Mouse (Mus musculus) lung, embryonic 14.5 days (tissue): ENCODE measurements around the gene Kcnh4. TPM values are rescaled to one million over a fixed set of nuclear protein-coding genes. Genes with fewer than 3 reads are reported as not detected.
A peak's percentile ranks its signal among the peaks of the same experiment; 100 is the strongest.

Source experiments
- ATAC-seq: fragments of 200-750 bp; cut with Nextera tagmentation; 2 replicates; pipeline ENCODE4 v1.8.0; 2017; ENCODE audit warnings: mild to moderate bottlenecking, moderate TSS enrichment, moderate library complexity; ENCODE audit not compliant: insufficient read depth
- DNase-seq: peaks from one replicate; pipeline ENCODE4 v3.0.0-alpha.2; 2015
- H3K27ac ChIP-seq: fragments of 300-500 bp; sonication (generic); 2 replicates; pipeline ENCODE4 v1.5.1; 2014; ENCODE audit warnings: low read depth, mild to moderate bottlenecking, moderate library complexity
- H3K27me3 ChIP-seq: fragments of 300-500 bp; sonication (generic); 2 replicates; pipeline ENCODE4 v1.6.1; 2014; ENCODE audit warnings: low read length, control low read depth; ENCODE audit not compliant: insufficient read depth
- H3K36me3 ChIP-seq: fragments of 300-500 bp; sonication (generic); 2 replicates; pipeline ENCODE4 v1.6.1; 2014; ENCODE audit warnings: control low read depth; ENCODE audit not compliant: insufficient read depth
- H3K4me1 ChIP-seq: fragments of 300-500 bp; sonication (generic); 2 replicates; pipeline ENCODE4 v1.6.1; 2014; ENCODE audit warnings: antibody characterized with exemption, control low read depth; ENCODE audit not compliant: insufficient read depth
- H3K4me2 ChIP-seq: fragments of 300-500 bp; sonication (generic); 2 replicates; pipeline ENCODE4 v1.6.1; 2014; ENCODE audit warnings: mild to moderate bottlenecking
- H3K4me3 ChIP-seq: fragments of 300-500 bp; sonication (generic); 2 replicates; pipeline ENCODE4 v1.5.1; 2014; ENCODE audit warnings: low read depth, low read length
- H3K9ac ChIP-seq: fragments of 300-500 bp; sonication (generic); 2 replicates; pipeline ENCODE4 v1.6.1; 2014
- H3K9me3 ChIP-seq: fragments of 300-500 bp; sonication (generic); 2 replicates; pipeline ENCODE4 v1.6.1; 2016; ENCODE audit warnings: low read depth, low read length, control low read depth
- CTCF ChIP-seq: IDR thresholded peaks from 2 replicates; pipeline ENCODE4 v1.5.1; 2016; ENCODE audit warnings: antibody characterized with exemption, low read depth
- WGBS: fragments of 180-500 bp; shearing (Covaris S2); extraction: QIAGEN DNeasy Blood & Tissue Kit; methylation state at CpG from one replicate; pipeline ENCODE4 v1.1.7; 2014; 5-methylcytosine and 5-hydroxymethylcytosine counted together
- polyA plus RNA-seq: library from polyadenylated mRNA; unstranded; fragments of >200 nt; fragmentation: Nextera tagmentation; extraction: Ambion mirVana; gene quantifications from 2 replicates; pipeline ENCODE4 v1.2.1, GENCODE M21; 2014

Kcnh4 gene
- polyA plus RNA-seq, 1 experiment from 2014 or later, result not detected

- no peak for ATAC-seq
- Histone ChIP-seq H3K4me1 (no peaks in the 10 kb centered on the region), H3K4me3 (no peak overlapping the region), H3K27ac (no peak overlapping the region), H3K27me3 (no peaks in the 10 kb centered on the region), H3K9ac (no peak overlapping the region), H3K36me3 (peaks cover 28% of the 10 kb centered on the region), H3K9me3 (no peaks in the 10 kb centered on the region), H3K4me2 (no peak overlapping the region)
- TF ChIP-seq CTCF, result no peak
- 85% methylated on average over 8 of the region's 8 CpGs for WGBS
- no peak for DNase-seq
Observed at GRCm38 (mm10) chr11:100780247-100780646, 20.5 kb upstream of the Kcnh4 start.

GRCm38 (mm10) chr11:100778069-100778468, 18.3 kb upstream of the Kcnh4 start:
- TF ChIP-seq CTCF, result no peak
- peaks cover 20% of the 10 kb centered on the region for H3K36me3 ChIP-seq
- H3K27me3 ChIP-seq, result no peaks in the 10 kb centered on the region
- H3K4me1 ChIP-seq, result no peaks in the 10 kb centered on the region
- no peak for ATAC-seq
- 57% methylated on average over 3 of the region's 3 CpGs for WGBS
- H3K4me3 ChIP-seq, result no peak overlapping the region
- no peak overlapping the region for H3K27ac ChIP-seq
- H3K4me2 ChIP-seq, result no peak overlapping the region
- no peaks in the 10 kb centered on the region for H3K9me3 ChIP-seq
- H3K9ac ChIP-seq, result no peak overlapping the region
- no peak for DNase-seq

- H3K4me1 ChIP-seq, result no peaks in the 10 kb centered on the region
- H3K4me3 ChIP-seq, result no peak overlapping the region
- H3K27ac ChIP-seq, result no peak overlapping the region
- no peaks in the 10 kb centered on the region for H3K27me3 ChIP-seq
- H3K4me2 ChIP-seq, result no peak overlapping the region
- DNase-seq (no peak), ATAC-seq (no peak)
- H3K36me3 ChIP-seq, result peaks cover 10% of the 10 kb centered on the region; the same call in 1 of the 2 replicates
- no peak overlapping the region for H3K9ac ChIP-seq
- no peaks in the 10 kb centered on the region for H3K9me3 ChIP-seq
- 72% methylated on average over 10 of the region's 10 CpGs for WGBS
- TF ChIP-seq CTCF, result no peak
Observed at GRCm38 (mm10) chr11:100775921-100776320, 16.2 kb upstream of the Kcnh4 start.

- Histone ChIP-seq H3K4me1 (no peaks in the 10 kb centered on the region), H3K4me3 (no peak overlapping the region), H3K27me3 (no peaks in the 10 kb centered on the region), H3K9me3 (no peaks in the 10 kb centered on the region), H3K27ac (no peak overlapping the region), H3K4me2 (no peak overlapping the region), H3K36me3 (no peaks in the 10 kb centered on the region), H3K9ac (no peak overlapping the region)
- DNase-seq (no peak), ATAC-seq (no peak)
- 66% methylated on average over 4 of the region's 4 CpGs for WGBS
- no peak for TF ChIP-seq CTCF
Observed at GRCm38 (mm10) chr11:100774261-100774660, 14.5 kb upstream of the Kcnh4 start.

- no peaks in the 10 kb centered on the region for H3K4me1 ChIP-seq
- peak within 1 kb of the TSS; percentile 64 for H3K9ac ChIP-seq
- H3K27ac ChIP-seq, result peak within 1 kb of the TSS; percentile 21; the same call in 1 of the 2 replicates
- peak within 1 kb of the TSS; percentile 64 for H3K4me2 ChIP-seq
- peak; percentile 70 for ATAC-seq
- WGBS, result 13% methylated on average over 17 of the region's 17 CpGs
- TF ChIP-seq CTCF, result no peak
- no peaks in the 10 kb centered on the region for H3K36me3 ChIP-seq
- H3K4me3 ChIP-seq, result peak within 1 kb of the TSS; percentile 57
- no peaks in the 10 kb centered on the region for H3K27me3 ChIP-seq
- no peaks in the 10 kb centered on the region for H3K9me3 ChIP-seq
- DNase-seq, result peak; percentile 84
Observed at GRCm38 (mm10) chr11:100770646-100771408, 11.1 kb upstream of the Kcnh4 start, which contains the start of gene Ghdc. Gene Ghdc (minus strand): TSS chr11:100770957.

- Histone ChIP-seq H3K9ac (peak overlapping the region; percentile 64), H3K4me2 (peak overlapping the region; percentile 64), H3K27me3 (no peaks in the 10 kb centered on the region), H3K9me3 (no peaks in the 10 kb centered on the region), H3K27ac (no peak overlapping the region), H3K4me1 (no peaks in the 10 kb centered on the region), H3K36me3 (no peaks in the 10 kb centered on the region), H3K4me3 (peak overlapping the region; percentile 57)
- 0 out of 2 replicates have a peak, but pooled peaks have one; percentile 6 for TF ChIP-seq CTCF
- 49% methylated on average over 6 of the region's 6 CpGs for WGBS
- DNase-seq, result no peak
- no peak for ATAC-seq
Observed at GRCm38 (mm10) chr11:100769980-100770379, 10.2 kb upstream of the Kcnh4 start.

GRCm38 (mm10) chr11:100767871-100768270, 8.1 kb upstream of the Kcnh4 start:
- DNase-seq (no peak), ATAC-seq (no peak)
- WGBS, result 87% methylated on average over 5 of the region's 5 CpGs

More at GRCm38 (mm10) chr11:100767871-100768270, 8.1 kb upstream of the Kcnh4 start:
- Histone ChIP-seq H3K4me1 (no peaks in the 10 kb centered on the region), H3K27me3 (no peaks in the 10 kb centered on the region), H3K9me3 (no peaks in the 10 kb centered on the region), H3K27ac (no peak overlapping the region), H3K36me3 (no peaks in the 10 kb centered on the region), H3K9ac (no peak overlapping the region), H3K4me2 (no peak overlapping the region), H3K4me3 (no peak overlapping the region)
- TF ChIP-seq CTCF, result no peak
